Mouse (Mus musculus) heart, postnatal 4 days (tissue): ENCODE measurements around the gene Frmd8. TPM values are rescaled to one million over a fixed set of nuclear protein-coding genes. Genes with fewer than 3 reads are reported as not detected.
A peak's percentile ranks its signal among the peaks of the same experiment; 100 is the strongest.
"Not testable (repeated sequence)": the region's sequence is repeated elsewhere in the genome, so short reads cannot be mapped to it uniquely, and the experiment has no call there.

ENCODE experiments used
- DNase-seq: peaks from one replicate; pipeline ENCODE4 v3.0.0; 2021
- total RNA-seq, 2 experiments: library from RNA; stranded (reverse); gene quantifications; 2 replicates each; pipeline ENCODE4 v1.2.3; 2021

Frmd8 gene
- total RNA-seq, 2 experiments from 2014 or later: 18.6 to 20.9 TPM

GRCm38 (mm10) chr19:5883935-5884334 is 8.9 kb upstream of the Frmd8 start:
- no peak for DNase-seq

GRCm38 (mm10) chr19:5882079-5882478 is 7.0 kb upstream of the Frmd8 start:
- DNase-seq: not testable (repeated sequence)

GRCm38 (mm10) chr19:5881155-5881554 is 6.1 kb upstream of the Frmd8 start:
- no peak for DNase-seq

GRCm38 (mm10) chr19:5879735-5880134 is 4.7 kb upstream of the Frmd8 start:
- DNase-seq: no peak

GRCm38 (mm10) chr19:5878916-5879315 is 3.8 kb upstream of the Frmd8 start:
- no peak for DNase-seq

- DNase-seq: peak; percentile 58
These were observed 3.3 kb upstream of the Frmd8 start for GRCm38 (mm10) chr19:5878362-5878722.

GRCm38 (mm10) chr19:5877618-5878361 is 2.7 kb upstream of the Frmd8 start, which contains the start of gene Slc25a45:
Gene Slc25a45 (plus strand): TSS chr19:5877808.
- peak; percentile 86 for DNase-seq

GRCm38 (mm10) chr19:5874391-5874968 is 594 bp downstream of the Frmd8 start:
- no peak for DNase-seq

- no peak for DNase-seq
These were observed 2.0 kb downstream of the Frmd8 start for GRCm38 (mm10) chr19:5872931-5873556.

- no peak for DNase-seq
These were observed 2.5 kb downstream of the Frmd8 start for GRCm38 (mm10) chr19:5872528-5872927.

GRCm38 (mm10) chr19:5871683-5872082 is 3.4 kb downstream of the Frmd8 start:
- DNase-seq: no peak

GRCm38 (mm10) chr19:5871273-5871672 is 3.8 kb downstream of the Frmd8 start:
- DNase-seq: peak; percentile 61

- no peak for DNase-seq
These were observed 7.0 kb downstream of the Frmd8 start for GRCm38 (mm10) chr19:5868096-5868495.

GRCm38 (mm10) chr19:5864710-5865398 is 10.2 kb downstream of the Frmd8 start:
- peak; percentile 56 for DNase-seq

GRCm38 (mm10) chr19:5863776-5864175 is 11.3 kb downstream of the Frmd8 start:
- DNase-seq: no peak

- DNase-seq: peak; percentile 5
These were observed 12.6 kb downstream of the Frmd8 start for GRCm38 (mm10) chr19:5862335-5863085.

GRCm38 (mm10) chr19:5856604-5857003 is 18.5 kb downstream of the Frmd8 start:
- DNase-seq: no peak

GRCm38 (mm10) chr19:5852035-5852722 is 22.9 kb downstream of the Frmd8 start:
- DNase-seq: no peak

GRCm38 (mm10) chr19:5851481-5851971 is 23.5 kb downstream of the Frmd8 start:
- DNase-seq: peak; percentile 42

GRCm38 (mm10) chr19:5850860-5851259 is 24.2 kb downstream of the Frmd8 start:
- no peak for DNase-seq

GRCm38 (mm10) chr19:5849843-5850527 is 25.1 kb downstream of the Frmd8 start:
- DNase-seq: peak; percentile 97
